Mouse (Mus musculus) hindbrain, embryonic 10.5 days (tissue): ENCODE measurements at regions not wholly inside any gene's neighbourhood (a gene's known extent, or its start where the extent isn't known, plus 50 kb on each side); places are given as distances from the start of the nearest gene placed in this dataset.
A peak's percentile ranks its signal among the peaks of the same experiment; 100 is the strongest.

Experiments used
- DNase-seq: peaks from one replicate; pipeline ENCODE4 v3.0.0-alpha.2; 2017; ENCODE audit warnings: low spot score
- H3K27ac ChIP-seq: fragments of 300-500 bp; sonication (generic); 2 replicates; pipeline ENCODE4 v1.5.1; 2016; ENCODE audit warnings: mild to moderate bottlenecking, moderate library complexity
- H3K27me3 ChIP-seq: fragments of 300-500 bp; sonication (generic); 2 replicates; pipeline ENCODE4 v1.6.1; 2016; ENCODE audit warnings: mild to moderate bottlenecking; ENCODE audit not compliant: poor library complexity, insufficient read depth, severe bottlenecking
- H3K36me3 ChIP-seq: fragments of 300-500 bp; sonication (generic); 2 replicates; pipeline ENCODE4 v1.6.1; 2016; ENCODE audit warnings: mild to moderate bottlenecking, moderate library complexity
- H3K4me1 ChIP-seq: fragments of 300-500 bp; sonication (generic); replicated peaks from 2 replicates; pipeline ENCODE4 v1.6.1; 2016; ENCODE audit warnings: mild to moderate bottlenecking
- H3K4me3 ChIP-seq: fragments of 300-500 bp; sonication (generic); 2 replicates; pipeline ENCODE4 v1.5.1; 2016; ENCODE audit warnings: mild to moderate bottlenecking, moderate library complexity
- H3K9me3 ChIP-seq: fragments of 300-500 bp; sonication (generic); 2 replicates; pipeline ENCODE4 v1.6.1; 2016; ENCODE audit warnings: mild to moderate bottlenecking, moderate library complexity
- WGBS: fragments of 180-500 bp; shearing (Covaris S2); methylation state at CpG from one replicate; pipeline ENCODE4 v1.1.7; 2016; 5-methylcytosine and 5-hydroxymethylcytosine counted together

GRCm38 (mm10) chr12:12622712-12623292, 318.9 kb downstream of the Mycn start:
- Histone ChIP-seq H3K4me3 (no peak overlapping the region), H3K27me3 (peaks cover 23% of the 10 kb centered on the region), H3K36me3 (no peaks in the 10 kb centered on the region), H3K9me3 (no peaks in the 10 kb centered on the region), H3K4me1 (peaks cover 41% of the 10 kb centered on the region), H3K27ac (peak overlapping the region; percentile 81)
- WGBS = 19% methylated on average over 5 of the region's 5 CpGs
- peak; percentile 90 for DNase-seq

DNA sequence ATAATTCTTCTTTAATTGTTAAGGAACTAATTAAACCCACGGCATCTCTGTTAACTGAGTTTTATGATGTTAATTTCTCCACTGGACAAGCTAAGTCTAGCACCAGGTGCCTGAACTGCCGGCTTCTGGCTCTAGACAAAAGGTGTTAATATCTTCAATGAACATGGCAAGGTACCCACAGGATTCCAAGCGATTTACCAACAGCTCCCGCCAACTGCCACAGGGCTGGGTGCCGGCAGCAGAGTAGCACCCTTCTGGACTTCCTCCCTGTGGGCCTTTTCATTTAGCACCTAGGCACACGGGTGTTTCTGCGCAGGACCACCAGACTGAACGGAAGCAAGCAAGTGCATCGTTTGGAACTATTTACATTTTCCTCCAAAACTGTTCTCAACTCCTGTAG, 320.2 kb downstream of the Mycn start:
- WGBS = 89% methylated on average over 9 of the region's 9 CpGs
- H3K4me1 ChIP-seq = peaks cover 41% of the 10 kb centered on the region
- no peak for DNase-seq

DNA sequence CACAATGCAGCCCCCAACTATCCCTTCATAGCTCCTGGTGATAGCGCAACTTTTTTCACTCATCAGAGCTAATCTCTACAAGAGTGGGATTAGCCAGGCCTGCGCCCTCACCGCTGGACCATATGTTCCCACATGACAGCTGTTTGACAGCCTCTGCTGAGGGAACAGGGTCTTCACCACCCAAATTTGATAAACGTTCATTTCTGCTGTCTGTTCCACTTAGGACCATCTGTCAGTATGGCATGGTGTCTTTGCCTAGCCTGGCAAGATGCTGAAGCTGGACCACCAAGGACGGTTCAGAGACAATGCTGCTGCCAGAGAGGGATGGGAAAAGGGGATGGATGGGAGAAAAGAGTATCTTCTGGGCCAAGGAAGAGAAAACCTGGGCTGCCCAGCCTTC, 321.4 kb downstream of the Mycn start:
- Histone ChIP-seq H3K27me3 (peaks cover 23% of the 10 kb centered on the region), H3K27ac (no peak overlapping the region), H3K9me3 (no peaks in the 10 kb centered on the region), H3K4me1 (peaks cover 41% of the 10 kb centered on the region), H3K36me3 (no peaks in the 10 kb centered on the region), H3K4me3 (no peak overlapping the region)
- DNase-seq = no peak
- 86% methylated on average over 5 of the region's 5 CpGs for WGBS

More for the DNA sequence above, 320.2 kb downstream of the Mycn start:
- peaks cover 23% of the 10 kb centered on the region for H3K27me3 ChIP-seq
- no peaks in the 10 kb centered on the region for H3K9me3 ChIP-seq
- H3K4me3 ChIP-seq = no peak overlapping the region
- no peak overlapping the region for H3K27ac ChIP-seq
- no peaks in the 10 kb centered on the region for H3K36me3 ChIP-seq

GRCm38 (mm10) chr12:12619431-12619830, 322.3 kb downstream of the Mycn start:
- Histone ChIP-seq H3K4me1 (peaks cover 32% of the 10 kb centered on the region), H3K27me3 (peaks cover 23% of the 10 kb centered on the region), H3K9me3 (no peaks in the 10 kb centered on the region), H3K27ac (0 out of 2 replicates have a peak overlapping the region, but pooled peaks have one; percentile 66), H3K4me3 (no peak overlapping the region), H3K36me3 (no peaks in the 10 kb centered on the region)
- 72% methylated on average over 5 of the region's 5 CpGs for WGBS
- DNase-seq = no peak

GRCm38 (mm10) chr12:12612520-12612919, 329.2 kb downstream of the Mycn start:
- Histone ChIP-seq H3K27me3 (no peaks in the 10 kb centered on the region), H3K27ac (no peak overlapping the region), H3K4me3 (no peak overlapping the region), H3K36me3 (no peaks in the 10 kb centered on the region), H3K4me1 (peaks cover 4% of the 10 kb centered on the region; the same call in 1 of the 2 replicates), H3K9me3 (no peaks in the 10 kb centered on the region)
- WGBS = 89% methylated on average over 3 of the region's 3 CpGs
- no peak for DNase-seq

DNA sequence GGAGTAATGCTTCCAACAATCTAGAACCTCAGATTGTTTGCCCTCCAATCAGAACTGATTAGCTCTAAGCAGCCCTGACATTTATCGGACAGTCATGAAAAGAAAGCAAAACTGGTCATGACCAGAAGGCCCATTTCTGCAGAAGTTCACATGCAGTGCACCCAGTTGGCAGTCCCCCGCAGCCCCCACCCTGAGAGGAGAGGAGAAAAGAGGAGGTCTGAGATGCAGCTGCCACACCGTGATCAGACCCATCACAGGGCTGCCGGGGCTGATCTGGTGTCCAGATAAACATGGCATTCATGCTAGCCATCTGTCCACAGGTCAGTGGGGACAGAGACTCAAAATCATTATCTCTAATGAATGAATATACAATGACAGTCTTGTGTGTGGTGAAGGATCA, 330.9 kb downstream of the Mycn start:
- Histone ChIP-seq H3K27ac (peak overlapping the region; percentile 45), H3K9me3 (no peaks in the 10 kb centered on the region), H3K4me3 (no peak overlapping the region), H3K4me1 (peaks cover 4% of the 10 kb centered on the region; the same call in 1 of the 2 replicates), H3K27me3 (no peaks in the 10 kb centered on the region), H3K36me3 (no peaks in the 10 kb centered on the region)
- peak; percentile 37 for DNase-seq
- 50% methylated on average over 4 of the region's 4 CpGs for WGBS

GRCm38 (mm10) chr12:12607995-12608394, 333.7 kb downstream of the Mycn start:
- 87% methylated on average over 4 of the region's 4 CpGs for WGBS

GRCm38 (mm10) chr12:12606911-12607310, 334.8 kb downstream of the Mycn start:
- H3K27ac ChIP-seq = no peak overlapping the region
- DNase-seq = no peak
- H3K9me3 ChIP-seq = no peaks in the 10 kb centered on the region
- no peak overlapping the region for H3K4me3 ChIP-seq
- no peaks in the 10 kb centered on the region for H3K36me3 ChIP-seq
- no peaks in the 10 kb centered on the region for H3K27me3 ChIP-seq
- peaks cover 4% of the 10 kb centered on the region; the same call in 1 of the 2 replicates for H3K4me1 ChIP-seq
- WGBS = 90% methylated on average over 6 of the region's 6 CpGs

More at GRCm38 (mm10) chr12:12607995-12608394, 333.7 kb downstream of the Mycn start:
- no peaks in the 10 kb centered on the region for H3K27me3 ChIP-seq
- DNase-seq = no peak
- no peak overlapping the region for H3K27ac ChIP-seq
- H3K4me1 ChIP-seq = peaks cover 4% of the 10 kb centered on the region; the same call in 1 of the 2 replicates
- H3K36me3 ChIP-seq = no peaks in the 10 kb centered on the region
- no peaks in the 10 kb centered on the region for H3K9me3 ChIP-seq
- H3K4me3 ChIP-seq = no peak overlapping the region

DNA sequence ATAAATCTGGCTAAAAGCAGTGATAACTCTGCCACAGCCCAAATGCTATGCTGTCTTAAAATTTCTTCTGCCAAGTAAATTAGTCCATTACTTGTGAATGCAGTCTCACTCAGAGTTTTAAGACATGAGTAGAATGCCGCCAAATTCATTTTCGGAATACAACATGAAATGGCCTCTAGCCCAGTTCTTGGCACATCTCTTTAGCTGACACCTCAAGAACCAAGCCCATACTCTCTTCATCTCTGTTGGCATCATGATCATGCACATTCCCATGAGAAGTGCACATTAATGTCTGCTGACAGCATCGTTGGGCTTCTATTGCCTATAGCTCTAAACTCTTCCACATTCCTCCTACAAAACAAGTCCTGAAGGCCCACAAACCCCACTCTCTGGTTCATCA, 336.2 kb downstream of the Mycn start:
- Histone ChIP-seq H3K4me3 (no peak overlapping the region), H3K9me3 (no peaks in the 10 kb centered on the region), H3K4me1 (peaks cover 7% of the 10 kb centered on the region; the same call in 1 of the 2 replicates), H3K27ac (no peak overlapping the region), H3K27me3 (no peaks in the 10 kb centered on the region), H3K36me3 (no peaks in the 10 kb centered on the region)
- WGBS = 97% methylated on average over 3 of the region's 3 CpGs
- DNase-seq = no peak

DNA sequence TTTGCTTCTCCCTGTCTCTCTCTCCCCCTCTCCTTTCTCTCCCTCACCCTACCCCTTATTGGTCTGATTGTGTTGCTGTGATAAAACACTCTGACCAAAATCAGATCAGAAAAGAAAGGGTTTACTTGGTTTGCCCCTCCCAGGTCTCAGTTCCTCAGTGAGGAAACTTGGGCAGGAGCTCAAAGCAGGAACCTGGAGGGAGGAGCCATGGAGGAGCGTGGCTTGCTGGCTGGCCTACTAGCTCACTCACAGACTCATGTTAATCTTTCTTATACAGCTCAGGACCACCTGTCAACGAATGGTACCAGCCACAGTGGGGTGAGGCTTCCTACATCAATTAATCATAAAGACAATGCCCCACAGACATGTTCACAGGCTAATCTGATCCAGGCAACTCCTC, 339.4 kb downstream of the Fam49a start:
- no peak for DNase-seq
- 69% methylated on average over 2 of the region's 2 CpGs for WGBS
- H3K36me3 ChIP-seq = no peaks in the 10 kb centered on the region
- H3K9me3 ChIP-seq = no peaks in the 10 kb centered on the region
- peaks cover 7% of the 10 kb centered on the region; the same call in 1 of the 2 replicates for H3K4me1 ChIP-seq
- no peaks in the 10 kb centered on the region for H3K27me3 ChIP-seq
- no peak overlapping the region for H3K27ac ChIP-seq
- no peak overlapping the region for H3K4me3 ChIP-seq

DNA sequence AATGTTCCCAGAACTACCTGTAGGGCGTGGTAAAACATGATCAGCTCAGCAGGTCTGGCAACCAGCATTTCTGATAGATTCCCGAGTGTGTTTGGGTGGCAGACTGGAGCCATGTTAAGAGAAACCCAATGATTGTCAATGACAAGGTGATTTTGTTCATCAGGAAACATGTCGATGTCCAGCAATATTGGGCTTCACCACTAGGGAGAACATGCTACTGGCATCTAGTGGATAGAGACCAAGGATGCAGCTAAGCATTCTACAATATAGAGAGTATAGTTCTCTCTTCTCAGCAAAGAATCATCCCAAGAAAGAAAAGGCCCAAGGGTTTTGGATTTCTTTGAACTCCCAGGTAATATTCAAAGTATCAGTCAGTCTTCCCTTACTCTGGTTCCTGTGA, 333.5 kb downstream of the Fam49a start:
- Histone ChIP-seq H3K9me3 (no peaks in the 10 kb centered on the region), H3K4me1 (peaks cover 15% of the 10 kb centered on the region), H3K36me3 (no peaks in the 10 kb centered on the region), H3K27ac (no peak overlapping the region), H3K4me3 (no peak overlapping the region), H3K27me3 (no peaks in the 10 kb centered on the region)
- no peak for DNase-seq
- WGBS = 87% methylated on average over 3 of the region's 3 CpGs

- H3K27me3 ChIP-seq = no peaks in the 10 kb centered on the region
- H3K36me3 ChIP-seq = no peaks in the 10 kb centered on the region
- no peak overlapping the region for H3K4me3 ChIP-seq
- H3K27ac ChIP-seq = no peak overlapping the region
- no peaks in the 10 kb centered on the region for H3K9me3 ChIP-seq
- WGBS = 91% methylated on average over 3 of the region's 3 CpGs
- DNase-seq = no peak
- H3K4me1 ChIP-seq = peaks cover 15% of the 10 kb centered on the region
These were observed 332.6 kb downstream of the Fam49a start for GRCm38 (mm10) chr12:12594567-12594966.

GRCm38 (mm10) chr12:12593343-12593742, 331.4 kb downstream of the Fam49a start:
- H3K9me3 ChIP-seq = no peaks in the 10 kb centered on the region
- WGBS = 91% methylated on average over 2 of the region's 2 CpGs

More at GRCm38 (mm10) chr12:12593343-12593742, 331.4 kb downstream of the Fam49a start:
- H3K27me3 ChIP-seq = no peaks in the 10 kb centered on the region
- DNase-seq = no peak
- H3K4me1 ChIP-seq = peaks cover 15% of the 10 kb centered on the region
- no peaks in the 10 kb centered on the region for H3K36me3 ChIP-seq
- no peak overlapping the region for H3K27ac ChIP-seq
- H3K4me3 ChIP-seq = no peak overlapping the region
